Mouse (Mus musculus): ENCODE measurements around the gene Gnb1.

The Gnb1 gene

GRCm38 (mm10) chr4:155578336-155579125, 87.4 kb downstream of the Gnb1 start:
- no peak for DNase-seq (ENCODE audit: low spot score)

- peak; percentile 58 for DNase-seq (ENCODE audit: low spot score)
Measured at GRCm38 (mm10) chr4:155580420-155580819, 89.3 kb downstream of the Gnb1 start.

GRCm38 (mm10) chr4:155582279-155582905, 91.2 kb downstream of the Gnb1 start:
- no peak for DNase-seq (ENCODE audit: low spot score)

- no peak for DNase-seq (ENCODE audit: low spot score)
Measured at GRCm38 (mm10) chr4:155589356-155589755, 98.2 kb downstream of the Gnb1 start.

GRCm38 (mm10) chr4:155591012-155591719, 100.0 kb downstream of the Gnb1 start:
- no peak for DNase-seq (ENCODE audit: low spot score)

GRCm38 (mm10) chr4:155593780-155594179, 102.6 kb downstream of the Gnb1 start:
- DNase-seq (ENCODE audit: low spot score), result no peak

GRCm38 (mm10) chr4:155595777-155596176, 104.6 kb downstream of the Gnb1 start:
- DNase-seq (ENCODE audit: low spot score), result no peak

GRCm38 (mm10) chr4:155596606-155597005, 105.4 kb downstream of the Gnb1 start:
- no peak for DNase-seq (ENCODE audit: low spot score)

GRCm38 (mm10) chr4:155598536-155598935, 107.4 kb downstream of the Gnb1 start:
- no peak for DNase-seq (ENCODE audit: low spot score)

- no peak for DNase-seq (ENCODE audit: low spot score)
Measured at GRCm38 (mm10) chr4:155599901-155600825, 109.0 kb downstream of the Gnb1 start.

GRCm38 (mm10) chr4:155601091-155601996, 110.2 kb downstream of the Gnb1 start, which contains the start of gene Slc35e2:
TSS of gene Slc35e2 (plus strand) at chr4:155601416.
- peak; percentile 93 for DNase-seq (ENCODE audit: low spot score)

GRCm38 (mm10) chr4:155601997-155602456, 110.9 kb downstream of the Gnb1 start:
- no peak for DNase-seq (ENCODE audit: low spot score)

GRCm38 (mm10) chr4:155602753-155603152, 111.6 kb downstream of the Gnb1 start:
- DNase-seq (ENCODE audit: low spot score), result no peak

GRCm38 (mm10) chr4:155603801-155604200, 112.6 kb downstream of the Gnb1 start:
- DNase-seq (ENCODE audit: low spot score), result no peak

GRCm38 (mm10) chr4:155605132-155605531, 114.0 kb downstream of the Gnb1 start:
- no peak for DNase-seq (ENCODE audit: low spot score)

GRCm38 (mm10) chr4:155606825-155607224, 115.7 kb downstream of the Gnb1 start:
- DNase-seq (ENCODE audit: low spot score), result no peak
